Mouse (Mus musculus): Measurements from ENCODE around the gene Fzd4. TPM values are rescaled to one million over a fixed set of nuclear protein-coding genes. Genes with fewer than 3 reads are reported as not detected.

Fzd4 gene
- polyA plus RNA-seq, 1 experiment from 2014 or later = 3.5 TPM

Other genes with a start within 250 kb of the Fzd4 start
- gene Tmem135, start 133 bp upstream of the Fzd4 start, polyA plus RNA-seq (2016; fragmentation: Nextera tagmentation; extraction: Ambion mirVana) = 16.0 and 16.7 TPM in 2 replicates
- gene Prss23, start 122.8 kb downstream of the Fzd4 start, polyA plus RNA-seq (2016; fragmentation: Nextera tagmentation; extraction: Ambion mirVana) = 5.4 and 6.2 TPM in 2 replicates
- 0.12 and 0.17 TPM in 2 replicates for gene Me3, start 228.0 kb downstream of the Fzd4 start, polyA plus RNA-seq (2016; fragmentation: Nextera tagmentation; extraction: Ambion mirVana)